Mouse (Mus musculus): ENCODE measurements around the gene Fmn2. TPM values are rescaled to one million over a fixed set of nuclear protein-coding genes. Genes with fewer than 3 reads are reported as not detected.

Gene Fmn2
- polyA plus RNA-seq, 2 experiments from 2014 or later = not detected

GRCm38 (mm10) chr1:174557841-174558240, 56.2 kb downstream of the Fmn2 start:
- ATAC-seq = no peak

GRCm38 (mm10) chr1:174558488-174558887, 56.9 kb downstream of the Fmn2 start:
- ATAC-seq = no peak

GRCm38 (mm10) chr1:174564561-174564960, 62.9 kb downstream of the Fmn2 start:
- ATAC-seq = no peak

- ATAC-seq = no peak
Observed at GRCm38 (mm10) chr1:174568609-174569008, 67.0 kb downstream of the Fmn2 start.

- ATAC-seq = no peak
Observed at GRCm38 (mm10) chr1:174592420-174592980, 90.9 kb downstream of the Fmn2 start.

- no peak for ATAC-seq
Observed at GRCm38 (mm10) chr1:174594989-174595388, 93.4 kb downstream of the Fmn2 start.

GRCm38 (mm10) chr1:174597495-174597894, 95.9 kb downstream of the Fmn2 start:
- no peak for ATAC-seq

GRCm38 (mm10) chr1:174598226-174598625, 96.6 kb downstream of the Fmn2 start:
- ATAC-seq = no peak

GRCm38 (mm10) chr1:174600041-174600440, 98.4 kb downstream of the Fmn2 start:
- no peak for ATAC-seq

GRCm38 (mm10) chr1:174600620-174601019, 99.0 kb downstream of the Fmn2 start:
- ATAC-seq = no peak

GRCm38 (mm10) chr1:174617368-174617767, 115.7 kb downstream of the Fmn2 start:
- no peak for ATAC-seq

- no peak for ATAC-seq
Observed at GRCm38 (mm10) chr1:174621512-174621911, 119.9 kb downstream of the Fmn2 start.

GRCm38 (mm10) chr1:174623054-174623453, 121.4 kb downstream of the Fmn2 start:
- ATAC-seq = no peak

- ATAC-seq = no peak
Observed at GRCm38 (mm10) chr1:174630074-174630473, 128.4 kb downstream of the Fmn2 start.

GRCm38 (mm10) chr1:174636291-174636690, 134.7 kb downstream of the Fmn2 start:
- ATAC-seq = no peak

GRCm38 (mm10) chr1:174637564-174638085, 136.0 kb downstream of the Fmn2 start:
- ATAC-seq = no peak

GRCm38 (mm10) chr1:174640901-174641300, 139.3 kb downstream of the Fmn2 start:
- ATAC-seq = no peak

- ATAC-seq = no peak
Observed at GRCm38 (mm10) chr1:174643431-174644010, 141.9 kb downstream of the Fmn2 start.

GRCm38 (mm10) chr1:174649421-174649826, 147.8 kb downstream of the Fmn2 start:
- ATAC-seq = no peak

GRCm38 (mm10) chr1:174654565-174654964, 152.9 kb downstream of the Fmn2 start:
- ATAC-seq = no peak

- ATAC-seq = no peak
Observed at GRCm38 (mm10) chr1:174655354-174655753, 153.7 kb downstream of the Fmn2 start.

- ATAC-seq = no peak
Observed at GRCm38 (mm10) chr1:174656554-174656953, 154.9 kb downstream of the Fmn2 start.

GRCm38 (mm10) chr1:174659459-174660223, 158.0 kb downstream of the Fmn2 start:
- ATAC-seq = no peak

- no peak for ATAC-seq
Observed at GRCm38 (mm10) chr1:174665116-174665515, 163.5 kb downstream of the Fmn2 start.

All from activated CD4-positive, CD25-positive, alpha-beta regulatory T cell, adult 4 months (primary cell).